Mouse (Mus musculus) kidney, embryonic 16.5 days (tissue): ENCODE measurements around the gene Egfl7. TPM values are rescaled to one million over a fixed set of nuclear protein-coding genes. Genes with fewer than 3 reads are reported as not detected.

Experiments used
- ATAC-seq: fragments of 200-750 bp; cut with Nextera tagmentation; 2 replicates; pipeline ENCODE4 v1.8.0; 2017; ENCODE audit warnings: moderate TSS enrichment; ENCODE audit not compliant: low FRiP score, low TSS enrichment
- H3K27ac ChIP-seq: fragments of 300-500 bp; sonication (generic); 2 replicates; pipeline ENCODE4 v1.5.1; 2014; ENCODE audit warnings: low read length
- H3K27me3 ChIP-seq: fragments of 300-500 bp; sonication (generic); 2 replicates; pipeline ENCODE4 v1.6.1; 2014; ENCODE audit warnings: low read length, control low read depth, mixed read lengths; ENCODE audit not compliant: insufficient read depth
- H3K36me3 ChIP-seq: fragments of 300-500 bp; sonication (generic); 2 replicates; pipeline ENCODE4 v1.6.1; 2014; ENCODE audit warnings: low read length, control low read depth, mixed read lengths; ENCODE audit not compliant: insufficient read depth
- H3K4me1 ChIP-seq: fragments of 300-500 bp; sonication (generic); 2 replicates; pipeline ENCODE4 v1.6.1; 2014; ENCODE audit warnings: low read length, control low read depth, mixed read lengths; ENCODE audit not compliant: insufficient read depth
- H3K4me2 ChIP-seq: fragments of 300-500 bp; sonication (generic); replicated peaks from 2 replicates; pipeline ENCODE4 v1.6.1; 2014; ENCODE audit warnings: low read depth, low read length
- H3K4me3 ChIP-seq: fragments of 300-500 bp; sonication (generic); 2 replicates; pipeline ENCODE4 v1.5.1; 2014; ENCODE audit warnings: mild to moderate bottlenecking, low read length
- H3K9ac ChIP-seq: fragments of 300-500 bp; sonication (generic); replicated peaks from 2 replicates; pipeline ENCODE4 v1.6.1; 2014; ENCODE audit warnings: low read length
- H3K9me3 ChIP-seq: fragments of 300-500 bp; sonication (generic); 2 replicates; pipeline ENCODE4 v1.6.1; 2016; ENCODE audit warnings: low read length, control low read depth
- WGBS: fragments of 180-500 bp; shearing (Covaris S2); extraction: QIAGEN DNeasy Blood & Tissue Kit; methylation state at CpG from one replicate; pipeline ENCODE4 v1.1.7; 2014; 5-methylcytosine and 5-hydroxymethylcytosine counted together
- polyA plus RNA-seq: library from polyadenylated mRNA; unstranded; fragments of >200 nt; fragmentation: Nextera tagmentation; extraction: Ambion mirVana; gene quantifications from 2 replicates; pipeline ENCODE4 v1.2.1, GENCODE M21; 2015

Egfl7 gene
- polyA plus RNA-seq, 1 experiment from 2014 or later, result 266 TPM

GRCm38 (mm10) chr2:26628792-26629437, 49.1 kb downstream of the Egfl7 start:
- H3K4me1 ChIP-seq, result peaks cover 23% of the 10 kb centered on the region
- no peaks in the 10 kb centered on the region for H3K9me3 ChIP-seq
- no peaks in the 10 kb centered on the region for H3K27me3 ChIP-seq
- H3K27ac ChIP-seq, result peak overlapping the region; percentile 63; the same call in 1 of the 2 replicates
- peak overlapping the region; percentile 93 for H3K9ac ChIP-seq
- no peaks in the 10 kb centered on the region for H3K36me3 ChIP-seq
- peak; percentile 39 for ATAC-seq
- WGBS, result 17% methylated on average over 5 of the region's 5 CpGs
- H3K4me3 ChIP-seq, result peak overlapping the region; percentile 71
- H3K4me2 ChIP-seq, result peak overlapping the region; percentile 98

GRCm38 (mm10) chr2:26632541-26633395, 53.0 kb downstream of the Egfl7 start:
- 68% methylated on average over 16 of the region's 16 CpGs for WGBS
- H3K9ac ChIP-seq, result no peak overlapping the region
- H3K27ac ChIP-seq, result no peak overlapping the region
- peaks cover 37% of the 10 kb centered on the region for H3K36me3 ChIP-seq
- H3K4me2 ChIP-seq, result no peak overlapping the region
- H3K27me3 ChIP-seq, result no peaks in the 10 kb centered on the region
- no peak overlapping the region for H3K4me3 ChIP-seq
- H3K9me3 ChIP-seq, result no peaks in the 10 kb centered on the region
- ATAC-seq, result no peak
- peaks cover 35% of the 10 kb centered on the region for H3K4me1 ChIP-seq

- H3K4me2 ChIP-seq, result no peak overlapping the region
- no peak overlapping the region for H3K4me3 ChIP-seq
- H3K4me1 ChIP-seq, result peaks cover 39% of the 10 kb centered on the region
- WGBS, result 67% methylated on average over 4 of the region's 4 CpGs
- no peak for ATAC-seq
- peak overlapping the region; percentile 20; the same call in 1 of the 2 replicates for H3K27ac ChIP-seq
- H3K36me3 ChIP-seq, result peaks cover 44% of the 10 kb centered on the region
- no peaks in the 10 kb centered on the region for H3K9me3 ChIP-seq
- no peak overlapping the region; the same call in 1 of the 2 replicates for H3K9ac ChIP-seq
- H3K27me3 ChIP-seq, result no peaks in the 10 kb centered on the region
Observed at GRCm38 (mm10) chr2:26633953-26634530, 54.2 kb downstream of the Egfl7 start.

GRCm38 (mm10) chr2:26634629-26635488, 55.0 kb downstream of the Egfl7 start:
- 61% methylated on average over 12 of the region's 12 CpGs for WGBS
- H3K4me1 ChIP-seq, result peaks cover 35% of the 10 kb centered on the region
- no peak overlapping the region for H3K4me2 ChIP-seq
- ATAC-seq, result 0 out of 2 replicates have a peak, but pooled peaks have one; percentile 8
- H3K9ac ChIP-seq, result no peak overlapping the region
- peak overlapping the region; percentile 20; the same call in 1 of the 2 replicates for H3K27ac ChIP-seq
- no peaks in the 10 kb centered on the region for H3K27me3 ChIP-seq
- peaks cover 44% of the 10 kb centered on the region for H3K36me3 ChIP-seq
- H3K9me3 ChIP-seq, result no peaks in the 10 kb centered on the region
- no peak overlapping the region for H3K4me3 ChIP-seq

- ATAC-seq, result no peak
- H3K36me3 ChIP-seq, result peaks cover 44% of the 10 kb centered on the region
- no peak overlapping the region for H3K9ac ChIP-seq
- H3K4me1 ChIP-seq, result peaks cover 34% of the 10 kb centered on the region
- H3K9me3 ChIP-seq, result no peaks in the 10 kb centered on the region
- whole genome bisulfite sequencing, result 81% methylated on average over 21 of the region's 21 CpGs
- H3K27ac ChIP-seq, result no peak overlapping the region
- no peaks in the 10 kb centered on the region for H3K27me3 ChIP-seq
- H3K4me2 ChIP-seq, result no peak overlapping the region
- no peak overlapping the region for H3K4me3 ChIP-seq
Observed at GRCm38 (mm10) chr2:26635489-26636324, 55.9 kb downstream of the Egfl7 start.

- H3K9ac ChIP-seq, result no peak overlapping the region
- no peaks in the 10 kb centered on the region for H3K9me3 ChIP-seq
- ATAC-seq, result no peak
- no peak overlapping the region for H3K4me3 ChIP-seq
- 65% methylated on average over 2 of the region's 2 CpGs for WGBS
- no peaks in the 10 kb centered on the region for H3K27me3 ChIP-seq
- no peak overlapping the region for H3K4me2 ChIP-seq
- H3K4me1 ChIP-seq, result peaks cover 32% of the 10 kb centered on the region
- H3K36me3 ChIP-seq, result peaks cover 44% of the 10 kb centered on the region
- H3K27ac ChIP-seq, result no peak overlapping the region
Observed at GRCm38 (mm10) chr2:26636325-26636635, 56.5 kb downstream of the Egfl7 start.

GRCm38 (mm10) chr2:26637316-26637932, 57.6 kb downstream of the Egfl7 start:
- peaks cover 44% of the 10 kb centered on the region for H3K36me3 ChIP-seq
- H3K4me1 ChIP-seq, result peaks cover 32% of the 10 kb centered on the region
- WGBS, result 67% methylated on average over 4 of the region's 4 CpGs
- no peaks in the 10 kb centered on the region for H3K27me3 ChIP-seq
- no peak overlapping the region for H3K27ac ChIP-seq
- peak overlapping the region; percentile 66; the same call in 1 of the 2 replicates for H3K4me2 ChIP-seq
- ATAC-seq, result no peak
- 0 out of 2 replicates have a peak overlapping the region, but pooled peaks have one; percentile 99 for H3K9ac ChIP-seq
- H3K9me3 ChIP-seq, result no peaks in the 10 kb centered on the region
- no peak overlapping the region for H3K4me3 ChIP-seq

GRCm38 (mm10) chr2:26638039-26638438, 58.2 kb downstream of the Egfl7 start:
- peak overlapping the region; percentile 66 for H3K4me2 ChIP-seq
- H3K9me3 ChIP-seq, result no peaks in the 10 kb centered on the region
- peaks cover 44% of the 10 kb centered on the region for H3K36me3 ChIP-seq
- ATAC-seq, result no peak
- WGBS, result 81% methylated on average over 5 of the region's 5 CpGs
- H3K9ac ChIP-seq, result peak overlapping the region; percentile 99
- H3K4me3 ChIP-seq, result peak overlapping the region; percentile 100; the same call in 1 of the 2 replicates
- 0 out of 2 replicates have a peak overlapping the region, but pooled peaks have one; percentile 22 for H3K27ac ChIP-seq
- H3K4me1 ChIP-seq, result peaks cover 32% of the 10 kb centered on the region
- no peaks in the 10 kb centered on the region for H3K27me3 ChIP-seq
